Mouse (Mus musculus) monocyte, adult 2 months (primary cell): ENCODE data around the gene Gm21671.
"Not testable (repeated sequence)": the region's sequence is repeated elsewhere in the genome, so short reads cannot be mapped to it uniquely, and the experiment has no call there.

Source experiments
- DNase-seq, 2 experiments: peaks; one replicate each; pipeline ENCODE4 v3.0.0; 2022; ENCODE audit warnings: low spot score in 2 of 2, low read depth in 1 of 2

The Gm21671 gene

GRCm38 (mm10) chr5:25954317-25954716, at the start of gene Gm21671:
Gene Gm21671 (minus strand): TSS chr5:25954417.
- not testable (repeated sequence) for DNase-seq

- not testable (repeated sequence) for DNase-seq
Measured at GRCm38 (mm10) chr5:25988550-25988949, 34.3 kb upstream of the Gm21671 start, which contains the start of gene Gm21698. Gene Gm21698 (minus strand): TSS chr5:25988650.

DNA sequence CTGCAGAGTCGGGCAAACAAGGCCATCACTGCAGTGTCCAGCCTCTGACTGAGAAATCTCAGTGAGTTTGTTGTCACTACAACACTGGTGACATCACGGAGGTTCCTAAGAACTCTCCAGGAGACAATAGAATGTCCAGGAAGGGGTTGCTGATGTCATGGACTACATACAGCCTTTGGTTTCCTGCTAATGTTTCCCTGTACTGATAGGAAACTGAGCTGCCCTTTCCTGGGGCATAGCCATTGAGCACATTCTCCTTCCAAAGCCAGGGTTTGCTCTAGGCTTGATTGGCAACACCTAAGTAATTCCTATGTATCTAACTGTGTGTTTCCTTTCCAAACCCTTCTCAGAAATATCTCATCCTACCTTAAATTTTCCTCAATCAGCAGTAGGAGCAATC, 18.3 kb upstream of the Gm21671 start, which contains the start of gene Gm21680:
Gene Gm21680, minus strand, starts transcription at position 101 of the 400 bp plus-strand sequence.
- not testable (repeated sequence) for DNase-seq

DNA sequence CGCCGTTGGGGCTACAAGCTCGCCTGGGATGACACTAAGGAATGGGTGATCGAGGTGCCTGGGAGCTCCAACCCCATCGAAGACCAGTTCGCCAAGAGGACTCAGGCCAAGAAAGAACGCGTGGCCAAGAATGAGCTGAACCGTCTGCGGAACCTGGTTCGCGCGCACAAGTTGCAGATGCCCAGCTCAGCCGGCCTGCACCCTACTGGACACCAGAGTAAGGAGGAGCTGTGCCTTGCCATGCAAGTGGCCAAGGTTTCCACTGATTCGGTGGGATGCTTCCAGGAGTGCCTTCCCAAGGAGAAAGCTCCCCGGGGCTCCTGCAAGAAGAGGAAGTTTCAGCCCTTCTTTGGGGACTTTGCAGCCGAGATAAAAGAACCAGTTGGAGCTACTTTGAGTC, 2.8 kb upstream of the Gm21671 start:
- not testable (repeated sequence) for DNase-seq

- DNase-seq, result not testable (repeated sequence)
Measured at GRCm38 (mm10) chr5:25956611-25957010, 2.4 kb upstream of the Gm21671 start.

- DNase-seq, result not testable (repeated sequence)
Measured at GRCm38 (mm10) chr5:25945391-25945790, 8.8 kb downstream of the Gm21671 start.

DNA sequence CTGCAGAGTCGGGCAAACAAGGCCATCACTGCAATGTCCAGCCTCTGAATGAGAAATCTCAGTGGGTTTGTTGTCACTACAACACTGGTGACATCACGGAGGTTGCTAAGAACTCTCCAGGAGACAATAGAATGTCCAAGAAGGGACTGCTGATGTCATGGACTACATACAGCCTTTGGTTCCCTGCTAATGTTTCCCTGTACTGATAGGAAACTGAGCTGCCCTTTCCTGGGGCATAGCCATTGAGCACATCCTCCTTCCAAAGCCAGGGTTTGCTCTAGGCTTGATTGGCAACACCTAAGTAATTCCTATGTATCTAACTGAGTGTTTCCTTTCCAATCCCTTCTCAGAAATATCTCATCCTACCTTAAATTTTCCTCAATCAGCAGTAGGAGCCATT, 11.9 kb downstream of the Gm21671 start, which contains the start of gene Gm21663:
Gene Gm21663, minus strand, starts transcription at position 101 of the 400 bp plus-strand sequence.
- not testable (repeated sequence) for DNase-seq
